In genomic region chr8:126013646-126014045, GRCm38 (mm10) we compare ENCODE assay signal across 28 mouse cellular contexts. TPM values are rescaled to one million over a fixed set of nuclear protein-coding genes. Genes with fewer than 3 reads are reported as not detected.
DNase-seq lines count a peak whose midpoint lies in the region; ATAC-seq and TF ChIP-seq lines count a peak whose summit lies in the region.
"Had no signal": no experiment of that assay in that cellular context is flagged by ENCODE, and none has a peak within 500 bp of the region (broad histone marks: within the 10 kb centered on the region; RNA-seq: fewer than 3 reads in every experiment).

No protein-coding gene starts in this region.

- no peak for ATAC-seq in cerebellum, adult (ENCODE audit: insufficient number of reproducible peaks, low FRiP score, low TSS enrichment)
- no peak for ATAC-seq in G1E (ENCODE audit: extremely low read depth, insufficient number of reproducible peaks, low FRiP score, poor library complexity, severe bottlenecking)
- no peak for ATAC-seq in midbrain, embryonic 15.5 days (replicated peaks)
- ATAC-seq: forebrain, embryonic 15.5 days; hindbrain, embryonic 16.5 days; intestine, embryonic 15.5 days had no signal

- no peak overlapping the region for H3K27ac ChIP-seq in midbrain, embryonic 15.5 days
- H3K27ac ChIP-seq: embryonic facial prominence, embryonic 12.5 days; embryonic facial prominence, embryonic 15.5 days; forebrain, embryonic 12.5 days; forebrain, embryonic 15.5 days; heart, embryonic 15.5 days; hindbrain, embryonic 10.5 days; hindbrain, embryonic 13.5 days; intestine, embryonic 15.5 days had no signal

- H3K27me3 ChIP-seq in G1E (ENCODE audit: insufficient read depth, low read length), result no peaks in the 10 kb centered on the region
- no peaks in the 10 kb centered on the region for H3K27me3 ChIP-seq in midbrain, embryonic 15.5 days (replicated peaks)
- H3K27me3 ChIP-seq: embryonic facial prominence, embryonic 12.5 days; embryonic facial prominence, embryonic 15.5 days; forebrain, embryonic 12.5 days; forebrain, embryonic 15.5 days; heart, embryonic 12.5 days; heart, embryonic 15.5 days; hindbrain, embryonic 13.5 days; intestine, embryonic 15.5 days had no signal

- H3K9ac ChIP-seq in midbrain, embryonic 15.5 days, result no peak overlapping the region
- H3K9ac ChIP-seq: embryonic facial prominence, embryonic 12.5 days; embryonic facial prominence, embryonic 15.5 days; forebrain, embryonic 12.5 days; forebrain, embryonic 15.5 days; heart, embryonic 12.5 days; heart, embryonic 15.5 days; hindbrain, embryonic 13.5 days; intestine, embryonic 15.5 days had no signal

- intact Hi-C loops in left cerebral cortex, postnatal 4 days (cut with DNase I), result no loop called here

- peak; percentile 63 for DNase-seq in cerebellum, adult 11-12 months
- no peak for DNase-seq in G1E (ENCODE audit: low spot score)
- DNase-seq in cerebellum, adult 9-11 months, result peak; percentile 68
- no peak for DNase-seq in left cerebral cortex, postnatal 4 days
- DNase-seq: adrenal gland, adult 2 months; adrenal gland, postnatal 14 days; B cell, adult 2 months; gastrocnemius, postnatal 25 days; heart, adult 18-20 months; heart, postnatal 10 days; heart, postnatal 36 days; kidney, adult 11 months; kidney, adult 8-10 months had no signal

- H3K4me1 ChIP-seq in G1E (ENCODE audit: insufficient read depth, low read depth, low read length), result no peaks in the 10 kb centered on the region
- no peaks in the 10 kb centered on the region for H3K4me1 ChIP-seq in midbrain, embryonic 15.5 days
- H3K4me1 ChIP-seq: embryonic facial prominence, embryonic 12.5 days; embryonic facial prominence, embryonic 15.5 days; forebrain, embryonic 12.5 days; forebrain, embryonic 15.5 days; heart, embryonic 12.5 days; heart, embryonic 15.5 days; hindbrain, embryonic 10.5 days; hindbrain, embryonic 13.5 days had no signal

- no peak overlapping the region for H3K4me2 ChIP-seq in midbrain, embryonic 15.5 days
- H3K4me2 ChIP-seq: embryonic facial prominence, embryonic 12.5 days; embryonic facial prominence, embryonic 15.5 days; forebrain, embryonic 12.5 days; forebrain, embryonic 15.5 days; heart, embryonic 12.5 days; heart, embryonic 15.5 days; hindbrain, embryonic 13.5 days; intestine, embryonic 15.5 days had no signal

- H3K4me3 ChIP-seq in G1E (ENCODE audit: low read depth, low read length), result peak overlapping the region; percentile 2; the same call in 1 of the 2 replicates
- no peak overlapping the region for H3K4me3 ChIP-seq in midbrain, embryonic 15.5 days
- H3K4me3 ChIP-seq: embryonic facial prominence, embryonic 12.5 days; embryonic facial prominence, embryonic 15.5 days; forebrain, embryonic 12.5 days; forebrain, embryonic 15.5 days; heart, embryonic 12.5 days; heart, embryonic 15.5 days; hindbrain, embryonic 10.5 days; hindbrain, embryonic 13.5 days; intestine, embryonic 15.5 days had no signal

- 92% methylated on average over 5 of the region's 5 CpGs for WGBS in midbrain, embryonic 15.5 days

- peaks cover 77% of the 10 kb centered on the region for H3K9me3 ChIP-seq in G1E (replicated peaks)
- H3K9me3 ChIP-seq in midbrain, embryonic 15.5 days, result no peaks in the 10 kb centered on the region
- H3K9me3 ChIP-seq: embryonic facial prominence, embryonic 12.5 days; embryonic facial prominence, embryonic 15.5 days; forebrain, embryonic 12.5 days; forebrain, embryonic 15.5 days; heart, embryonic 12.5 days; heart, embryonic 15.5 days; hindbrain, embryonic 10.5 days; hindbrain, embryonic 13.5 days; intestine, embryonic 15.5 days had no signal

- TF ChIP-seq CTCF in G1E (IDR thresholded peaks at IDR 0.05; ENCODE audit: low read depth, low read length), result no peak

- no peaks in the 10 kb centered on the region for H3K36me3 ChIP-seq in G1E (replicated peaks)
- no peaks in the 10 kb centered on the region for H3K36me3 ChIP-seq in midbrain, embryonic 15.5 days (replicated peaks)
- H3K36me3 ChIP-seq: embryonic facial prominence, embryonic 12.5 days; embryonic facial prominence, embryonic 15.5 days; forebrain, embryonic 12.5 days; forebrain, embryonic 15.5 days; heart, embryonic 12.5 days; heart, embryonic 15.5 days; hindbrain, embryonic 10.5 days; hindbrain, embryonic 13.5 days; intestine, embryonic 15.5 days had no signal

RNA-seq across cellular contexts. Expression of gene Kcnk1, which starts 18.7 kb away (rescaled TPM):
- total RNA-seq in G1E (2014; fragmentation: Nextera tagmentation) (not detected in 2 replicates), G1E (2017) (0.11 TPM in 1 of 2 replicates, not detected in the other)
- polyA plus RNA-seq in G1E (2012), result not detected in 2 replicates
- total RNA-seq in left cerebral cortex, postnatal 4 days (2021), result 10 to 100 TPM; 25.1 to 26.1 TPM
- polyA plus RNA-seq in midbrain, embryonic 15.5 days (2015; fragmentation: Nextera tagmentation; extraction: Ambion mirVana), result 17.9 and 18.6 TPM in 2 replicates
- total RNA-seq: CH12.LX; common myeloid progenitor, adult 5-6 weeks; MEL had no signal

Comparison
In these comparisons a context has a peak if more than half of its experiments do, and no peak if none do; other contexts are left out.
1. DNase-seq: peak in cerebellum, adult 11-12 months (single experiment) and cerebellum, adult 9-11 months (single experiment); none in G1E (single experiment) and left cerebral cortex, postnatal 4 days (single experiment).
2. RNA of gene Kcnk1, which starts 18.7 kb away (total RNA-seq): 25.1 to 26.1 TPM in left cerebral cortex, postnatal 4 days; 0.11 TPM in G1E; every median in the first group is over 10 times any median in the second.